Mouse (Mus musculus) sigmoid colon, adult 10 weeks (tissue): ENCODE measurements around the gene Zbtb26. TPM values are rescaled to one million over a fixed set of nuclear protein-coding genes. Genes with fewer than 3 reads are reported as not detected.

Experiments used
- polyA plus RNA-seq: library from polyadenylated mRNA; stranded (reverse); fragments of 350-450 nt; fragmentation: Illumina TruSeq; extraction: RNeasy Lipid Tissue Mini Kit (QIAGEN cat#74804); gene quantifications from one replicate; pipeline ENCODE4 v1.2.3, GENCODE M21; 2014; ENCODE audit warnings: low read depth, low replicate concordance

Gene Zbtb26
- polyA plus RNA-seq, result 26.0 TPM

DNA sequence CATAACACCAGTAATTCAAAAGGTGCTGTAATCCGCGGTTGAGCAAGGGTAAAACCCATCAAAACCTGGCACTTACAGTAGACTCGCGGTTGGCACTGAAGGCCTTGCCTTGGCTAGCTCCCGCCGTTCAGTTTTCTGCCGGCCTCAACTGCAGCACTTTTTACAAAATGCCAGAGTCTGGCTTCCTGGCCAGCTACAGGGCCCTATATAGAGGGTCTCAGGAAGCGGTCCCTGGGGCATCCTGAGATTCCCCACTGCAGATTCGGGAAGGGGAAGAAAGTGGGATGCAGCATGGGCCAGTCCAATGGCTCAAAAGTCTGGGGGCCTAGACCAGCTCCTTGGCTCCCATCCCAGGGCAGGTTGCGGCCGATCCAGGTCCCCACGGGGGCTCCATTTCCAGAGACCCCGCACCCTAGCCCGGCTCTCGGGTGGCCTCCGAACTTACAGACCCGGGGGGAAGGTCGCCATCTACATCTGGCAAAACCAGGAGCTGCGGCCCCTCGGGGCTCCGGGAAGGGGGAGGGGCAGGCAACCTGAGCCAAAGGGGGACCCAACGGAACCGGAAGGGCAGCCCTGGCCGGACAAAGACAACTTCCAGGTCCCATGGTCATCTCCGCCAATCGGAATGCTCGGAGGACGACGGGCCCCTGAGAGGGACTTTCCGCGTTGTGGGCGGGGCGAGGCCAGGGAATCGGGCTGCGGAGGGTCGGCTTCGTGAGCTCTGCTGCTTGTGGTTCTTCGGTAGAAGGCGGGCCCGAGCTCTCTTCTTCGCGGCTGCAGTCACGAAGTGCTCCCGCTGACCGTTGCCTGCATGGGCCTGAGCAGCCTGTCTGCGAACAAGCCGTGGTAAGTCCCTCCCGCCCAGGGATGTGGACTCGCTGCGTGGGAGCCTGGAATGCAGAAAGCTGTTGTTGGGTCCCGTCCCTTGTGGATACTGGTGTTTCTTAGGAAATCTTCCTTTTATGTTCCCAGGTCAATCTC lies at the start of gene Zbtb26, which contains the start of the genes Zbtb6 and Rabgap1:
Gene Zbtb26, minus strand, starts transcription at position 525 of the 981 bp plus-strand sequence.
Gene Zbtb6, minus strand, starts transcription at position 561 of the 981 bp plus-strand sequence.
Gene Rabgap1, plus strand, starts transcription at position 669 of the 981 bp plus-strand sequence.

DNA sequence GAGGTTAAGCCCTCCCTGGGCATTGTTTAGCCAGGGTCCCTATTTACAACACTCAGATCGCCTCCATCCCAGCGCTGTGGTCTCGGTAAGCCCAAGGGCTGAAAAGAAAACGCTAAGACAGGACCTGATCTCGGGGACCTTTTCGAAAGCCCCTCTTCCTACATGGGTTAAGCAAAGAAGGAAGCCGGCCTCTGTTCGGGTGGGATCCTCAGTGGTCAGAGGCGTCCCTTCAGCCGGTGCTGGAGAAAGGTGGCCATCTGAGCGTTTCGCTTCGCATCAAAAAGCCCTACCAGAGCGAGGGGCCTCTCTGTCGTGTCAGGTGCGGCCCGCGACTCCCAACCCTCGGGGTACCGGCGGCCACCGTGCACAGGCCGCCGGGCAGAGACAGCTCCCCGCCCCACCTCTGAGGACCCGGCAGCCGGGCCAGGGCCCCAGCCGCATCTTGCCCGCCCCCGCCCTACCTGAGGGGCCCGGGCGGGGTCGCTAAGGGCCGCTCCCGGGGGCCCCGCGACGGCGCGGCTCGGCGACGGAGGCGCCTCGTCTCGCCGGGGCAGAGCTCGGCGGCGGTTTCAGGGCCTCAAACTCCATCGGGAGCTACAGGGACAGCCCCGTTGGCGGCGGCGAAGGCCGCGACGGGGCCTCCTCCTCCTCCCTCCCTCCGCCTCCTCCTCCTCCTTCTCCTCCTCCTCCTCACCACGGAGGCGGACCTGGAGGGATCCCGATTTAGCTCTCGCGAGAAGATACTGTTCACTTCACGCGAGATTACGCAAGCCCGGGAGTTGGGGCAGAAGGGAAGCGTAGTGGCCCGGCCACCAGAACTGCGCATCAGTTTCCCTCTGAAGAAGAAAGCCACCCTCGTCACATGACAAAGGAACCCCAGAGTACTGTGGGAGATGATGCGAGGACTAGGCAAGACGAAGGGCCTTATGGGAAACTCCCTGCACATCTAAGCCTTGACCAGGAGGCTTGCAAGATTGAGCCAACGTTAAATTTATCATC lies 20.3 kb downstream of the Zbtb26 start, which contains the start of gene Rc3h2:
Gene Rc3h2, minus strand, starts transcription at position 598 of the 999 bp plus-strand sequence.

Other genes with a start within 250 kb of the Zbtb26 start
- gene Olfr366, start 231.6 kb downstream of the Zbtb26 start, polyA plus RNA-seq, result not detected
- gene Olfr368, start 116.6 kb downstream of the Zbtb26 start, polyA plus RNA-seq, result not detected
- gene Pdcl, start 83.8 kb downstream of the Zbtb26 start, polyA plus RNA-seq, result 98.2 TPM
- gene Rc3h2, start 20.2 kb downstream of the Zbtb26 start, polyA plus RNA-seq, result 60.8 TPM
- 62.8 TPM for gene Zbtb6, start within 50 bp of the Zbtb26 start, polyA plus RNA-seq
- gene Rabgap1, start 144 bp upstream of the Zbtb26 start, polyA plus RNA-seq, result 44.6 TPM
- gene Gpr21, start 73.2 kb upstream of the Zbtb26 start, polyA plus RNA-seq, result 0.54 TPM